Mouse (Mus musculus): Measurements from ENCODE around the gene Card9.

- TF ChIP-seq GATA1 (IDR thresholded peaks at IDR 0.05; ENCODE audit: borderline replicate concordance, low read length) (no peak), FLI1 (IDR thresholded peaks at IDR 0.05; ENCODE audit: low read length) (no peak)
These were observed at the start of gene Card9 for GRCm38 (mm10) chr2:26360772-26361171.
